Comparison of ENCODE assay signal across 8 mouse cellular contexts in genomic region chr10:43221659-43222058, GRCm38 (mm10). TPM values are rescaled to one million over a fixed set of nuclear protein-coding genes. Genes with fewer than 3 reads are reported as not detected.
DNase-seq lines count a peak whose midpoint lies in the region; ATAC-seq lines count a peak whose summit lies in the region.

No protein-coding gene starts in this region.

- under 1% methylated on average over 25 of the region's 25 CpGs for WGBS in forebrain, embryonic 16.5 days

- H3K27me3 ChIP-seq in forebrain, embryonic 16.5 days (replicated peaks; ENCODE audit: control insufficient read depth, insufficient read depth, low read length) = no peaks in the 10 kb centered on the region

- no peaks in the 10 kb centered on the region for H3K9me3 ChIP-seq in forebrain, embryonic 16.5 days (ENCODE audit: control insufficient read depth, low read length)

- peak; percentile 45 for ATAC-seq in forebrain, embryonic 16.5 days
- peak; percentile 32 for ATAC-seq in megakaryocyte progenitor cell, adult 5-6 weeks (replicated peaks; ENCODE audit: poor library complexity)

- H3K4me3 ChIP-seq in forebrain, embryonic 16.5 days (replicated peaks; ENCODE audit: low read length) = peak overlapping the region; percentile 84

- H3K27ac ChIP-seq in forebrain, embryonic 16.5 days (ENCODE audit: low read length) = peak overlapping the region; percentile 90

- H3K4me1 ChIP-seq in forebrain, embryonic 16.5 days (replicated peaks; ENCODE audit: control insufficient read depth, insufficient read depth, low read length) = peaks cover 12% of the 10 kb centered on the region

- no peaks in the 10 kb centered on the region for H3K36me3 ChIP-seq in forebrain, embryonic 16.5 days (ENCODE audit: control insufficient read depth, insufficient read depth)

- H3K9ac ChIP-seq in forebrain, embryonic 16.5 days (replicated peaks; ENCODE audit: low read depth, low read length) = peak overlapping the region; percentile 90

- peak; percentile 49 for DNase-seq in adrenal gland, postnatal 14 days
- no peak for DNase-seq in adrenal gland, adult 2 months
- peak; percentile 20 for DNase-seq in right cerebral cortex, adult 18-20 months
- DNase-seq in right cerebral cortex, adult 2 months (ENCODE audit: low spot score in 2 of 2) = no peak
- peak; percentile 36 for DNase-seq in kidney, postnatal 14 days
- no peak for DNase-seq in MN1 (ENCODE audit: low spot score)

- H3K4me2 ChIP-seq in forebrain, embryonic 16.5 days (ENCODE audit: low read length) = peak overlapping the region; percentile 99

RNA-seq across cellular contexts. Expression of gene Pdss2, which starts 0.4 kb away (rescaled TPM):
- total RNA-seq in adrenal gland, postnatal 14 days (2021) = 16.6 and 17.2 TPM in 2 replicates
- 10 to 100 TPM; 18.9 to 19.9 TPM for total RNA-seq in adrenal gland, adult 2 months (2021)
- 25.8 and 26.7 TPM in 2 replicates for polyA plus RNA-seq in adrenal gland, adult 2 months (2012; rRNA removed)
- polyA plus RNA-seq in forebrain, embryonic 16.5 days (2015; fragmentation: Nextera tagmentation; extraction: Ambion mirVana) = 15.7 and 17.7 TPM in 2 replicates
- 10.3 and 11.4 TPM in 2 replicates for total RNA-seq in megakaryocyte progenitor cell, adult 5-6 weeks (2015)
- total RNA-seq in megakaryocyte progenitor cell, adult 5-6 weeks (2017) = 14.8 and 23.7 TPM in 2 replicates

RNA-seq across cellular contexts. Expression of gene 9030612E09Rik, which starts 47.2 kb away (rescaled TPM):
- 0.19 TPM in 1 of 2 replicates, not detected in the other for total RNA-seq in adrenal gland, postnatal 14 days (2021)
- under 1 TPM; 0.26 to 0.35 TPM for total RNA-seq in adrenal gland, adult 2 months (2021)
- 0.51 and 0.73 TPM in 2 replicates for polyA plus RNA-seq in adrenal gland, adult 2 months (2012; rRNA removed)
- polyA plus RNA-seq in forebrain, embryonic 16.5 days (2015; fragmentation: Nextera tagmentation; extraction: Ambion mirVana) = 2.4 and 2.5 TPM in 2 replicates
- not detected in 2 replicates for total RNA-seq in megakaryocyte progenitor cell, adult 5-6 weeks (2015)
- not detected in 2 replicates for total RNA-seq in megakaryocyte progenitor cell, adult 5-6 weeks (2017)

RNA-seq across cellular contexts. Expression of gene Sobp, which starts 47.3 kb away (rescaled TPM):
- total RNA-seq in adrenal gland, postnatal 14 days (2021) = 4.4 and 4.6 TPM in 2 replicates
- 1 to 10 TPM; 4.9 to 5.1 TPM for total RNA-seq in adrenal gland, adult 2 months (2021)
- 5.1 and 5.4 TPM in 2 replicates for polyA plus RNA-seq in adrenal gland, adult 2 months (2012; rRNA removed)
- 15.1 and 16.1 TPM in 2 replicates for polyA plus RNA-seq in forebrain, embryonic 16.5 days (2015; fragmentation: Nextera tagmentation; extraction: Ambion mirVana)
- total RNA-seq in megakaryocyte progenitor cell, adult 5-6 weeks (2015) = not detected in 2 replicates
- not detected in 2 replicates for total RNA-seq in megakaryocyte progenitor cell, adult 5-6 weeks (2017)

Comparison
In these comparisons a context has a peak if more than half of its experiments do, and no peak if none do; other contexts are left out.
1. DNase-seq: peak in adrenal gland, postnatal 14 days (single experiment), right cerebral cortex, adult 18-20 months (single experiment) and kidney, postnatal 14 days (single experiment); none in adrenal gland, adult 2 months (single experiment), right cerebral cortex, adult 2 months (0 of 2) and MN1 (single experiment).